In the genomic region with DNA sequence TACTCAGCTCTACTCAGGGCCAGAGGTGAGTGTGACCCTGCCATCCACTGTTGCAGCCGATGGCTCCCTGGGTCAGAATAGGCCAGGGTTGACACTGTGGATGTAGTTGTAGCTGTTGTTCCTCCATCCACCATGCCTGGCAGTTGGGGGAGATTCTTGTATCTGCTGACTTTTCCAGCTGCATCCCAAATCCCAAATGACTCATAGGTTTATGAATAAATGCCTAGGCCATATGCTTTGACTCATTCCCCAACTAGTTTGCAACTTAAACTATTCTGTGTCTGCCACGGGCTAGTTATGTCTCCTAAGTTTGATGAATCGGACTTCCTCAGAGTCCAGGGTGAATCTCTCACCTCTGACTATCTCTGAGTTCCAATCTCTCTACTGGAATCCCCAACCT, we compare ENCODE assay signal across 21 mouse cellular contexts.
"Had no signal": no experiment of that assay in that cellular context is flagged by ENCODE, and none has a peak within 500 bp of the region (broad histone marks: within the 10 kb centered on the region; RNA-seq: fewer than 3 reads in every experiment).

No protein-coding gene starts in this region.

- H3K4me1 ChIP-seq: lung, embryonic 15.5 days; midbrain, embryonic 13.5 days; midbrain, embryonic 15.5 days; neural tube, embryonic 13.5 days; neural tube, embryonic 15.5 days had no signal

- H3K4me3 ChIP-seq: lung, embryonic 15.5 days; megakaryocyte, embryonic 14.5 days; midbrain, embryonic 13.5 days; midbrain, embryonic 15.5 days; myocyte; neural tube, embryonic 13.5 days; neural tube, embryonic 15.5 days had no signal

- H3K9me3 ChIP-seq: lung, embryonic 15.5 days; megakaryocyte, embryonic 14.5 days; midbrain, embryonic 13.5 days; midbrain, embryonic 15.5 days; neural tube, embryonic 13.5 days; neural tube, embryonic 15.5 days had no signal

- H3K27ac ChIP-seq: lung, embryonic 15.5 days; macrophage; midbrain, embryonic 13.5 days; midbrain, embryonic 15.5 days; neural tube, embryonic 13.5 days; neural tube, embryonic 15.5 days had no signal

- ATAC-seq: liver, postnatal 0 days; lung, postnatal 0 days; midbrain, embryonic 13.5 days; midbrain, embryonic 15.5 days had no signal

- H3K27me3 ChIP-seq: lung, embryonic 15.5 days; megakaryocyte, embryonic 14.5 days; midbrain, embryonic 13.5 days; midbrain, embryonic 15.5 days; neural tube, embryonic 13.5 days; neural tube, embryonic 15.5 days had no signal

- DNase-seq: liver, postnatal 0 days; lung, adult 2 months; lung, postnatal 14 days; lung, postnatal 36 days; retina, postnatal 1 day; right cerebral cortex, adult 18-20 months; right cerebral cortex, postnatal 25 days; right cerebral cortex, postnatal 4 days; spleen, adult 18-20 months; thymus, adult 18-20 months; thymus, postnatal 14 days; thymus, postnatal 36 days had no signal
